Mouse (Mus musculus): ENCODE results near the gene Scrn3. TPM values are rescaled to one million over a fixed set of nuclear protein-coding genes. Genes with fewer than 3 reads are reported as not detected.

Scrn3 gene
- total RNA-seq, 4 experiments from 2014 or later, result 23.6 to 30.7 (median 26.9) TPM

DNA sequence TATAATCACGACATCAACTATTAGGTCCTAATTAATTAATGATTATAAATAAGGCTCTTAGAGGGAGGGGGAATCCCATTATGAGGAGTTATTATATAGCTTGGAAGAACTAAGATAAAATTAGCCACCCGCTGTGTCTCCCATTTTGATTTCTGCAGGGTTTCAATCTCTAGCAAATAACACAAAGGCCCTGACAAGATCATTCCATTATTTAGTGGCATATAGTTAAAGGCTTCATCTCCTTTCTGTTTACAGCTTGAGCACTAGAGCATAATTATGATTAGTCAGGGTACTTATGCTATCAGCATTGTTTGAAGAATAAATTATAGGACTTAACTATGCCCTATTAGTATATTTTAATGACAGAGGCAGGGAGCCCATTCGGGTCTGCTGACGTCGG is 65.9 kb downstream of the Scrn3 start:
- DNase-seq (ENCODE audit: low spot score in 2 of 2), result no peak

GRCm38 (mm10) chr2:73379656-73380055 is 67.3 kb downstream of the Scrn3 start:
- no peak for DNase-seq (ENCODE audit: low spot score in 2 of 2)

GRCm38 (mm10) chr2:73380298-73380975 is 68.0 kb downstream of the Scrn3 start:
- no peak for DNase-seq (ENCODE audit: low spot score in 2 of 2)

- no peak for DNase-seq (ENCODE audit: low spot score in 2 of 2)
These were observed 72.8 kb downstream of the Scrn3 start for GRCm38 (mm10) chr2:73385172-73385571.

DNA sequence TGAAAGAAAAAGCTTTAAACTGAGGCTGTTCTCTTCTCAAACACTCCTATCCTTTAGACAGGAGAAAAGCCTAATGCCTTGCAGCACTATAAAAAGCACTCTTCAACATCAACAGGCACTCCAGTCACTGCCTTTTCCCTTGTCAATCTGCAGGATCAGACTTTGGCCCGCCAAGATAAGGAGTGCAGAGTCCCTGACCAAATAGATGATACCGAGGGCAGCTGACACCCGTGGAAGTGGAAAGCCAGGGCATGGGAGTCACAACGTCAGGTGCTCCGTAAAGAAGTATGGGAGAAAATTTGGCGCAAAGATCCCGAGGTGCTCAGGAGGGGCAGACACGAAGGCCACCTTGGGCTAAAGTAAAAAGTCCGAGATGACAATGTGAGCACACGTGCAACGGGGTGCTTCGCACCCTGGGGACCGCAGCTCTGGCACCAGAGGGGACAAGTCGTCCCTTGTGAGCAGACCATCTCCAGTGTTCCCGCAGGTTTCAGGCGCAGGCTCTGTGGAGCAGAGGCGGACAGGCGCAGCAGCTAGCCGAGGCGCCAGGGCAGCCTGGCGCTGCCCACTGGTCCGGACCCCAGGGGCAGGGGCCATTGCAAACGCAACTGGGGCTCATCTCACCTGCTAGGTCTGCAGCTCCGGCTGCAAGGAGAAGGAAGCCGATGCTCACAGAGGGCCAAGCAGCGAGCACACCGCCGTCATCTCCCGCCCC is 73.4 kb downstream of the Scrn3 start:
- DNase-seq (ENCODE audit: low spot score in 2 of 2), result peak in 1 of 2 experiments; percentile 28

GRCm38 (mm10) chr2:73386356-73387046 is 74.1 kb downstream of the Scrn3 start, which contains the start of gene Gpr155:
Gene Gpr155, minus strand, starts transcription at chr2:73386572.
- DNase-seq (ENCODE audit: low spot score in 2 of 2), result peak; percentile 98

Other genes with a start within 250 kb of the Scrn3 start
- 100 to 1,000 TPM; 109 to 114 (median 110) TPM for gene Ola1, start 93.7 kb upstream of the Scrn3 start, total RNA-seq (2022)
- gene Sp9, start 40.7 kb upstream of the Scrn3 start, total RNA-seq (2022), result 1 to 10 TPM; 3.1 to 3.4 (median 3.1) TPM
- 10 to 100 TPM; 26.6 to 32.4 (median 30.2) TPM for gene Cir1, start 100 bp downstream of the Scrn3 start, total RNA-seq (2022)
- 10 to 100 TPM; 54.1 to 70.5 (median 58.2) TPM for gene Gpr155, start 74.0 kb downstream of the Scrn3 start, total RNA-seq (2022)
- 10 to 100 TPM in 2 of 4 experiments, 1 to 10 TPM in 2; 8.4 to 18.7 (median 13.2) TPM for gene Wipf1, start 217.1 kb downstream of the Scrn3 start, total RNA-seq (2022)

Measured in layer of hippocampus, adult 8-10 months (tissue).